Mouse (Mus musculus) c-Kit-positive CD71-negative TER-119-negative erythroid progenitor cells, embryonic 14.5 days (primary cell): ENCODE measurements around the gene Btbd9.
A peak's percentile ranks its signal among the peaks of the same experiment; 100 is the strongest.

Experiments used
- DNase-seq: peaks from one replicate; pipeline ENCODE4 v3.0.0-alpha.2; 2013; ENCODE audit warnings: low read depth

Btbd9 gene

DNA sequence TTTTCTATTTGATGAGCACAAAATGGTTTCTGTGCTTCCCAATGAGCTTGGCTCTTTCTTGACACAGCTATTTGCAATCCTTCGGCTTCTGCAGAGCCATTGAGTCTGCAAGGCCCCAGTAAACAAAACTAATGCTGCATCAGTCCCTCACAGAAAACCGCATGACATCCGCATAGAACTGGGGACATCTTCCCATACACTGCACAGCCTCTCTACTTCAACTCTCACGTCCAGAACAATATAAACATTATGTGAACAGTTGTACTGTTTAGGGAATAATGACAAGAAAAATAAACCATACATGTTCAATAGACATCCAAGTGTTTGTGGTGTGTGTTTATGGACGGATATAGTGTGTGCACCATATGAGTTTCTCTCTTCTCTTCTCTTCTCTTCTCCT lies 127.7 kb downstream of the Btbd9 start:
- no peak for DNase-seq

DNA sequence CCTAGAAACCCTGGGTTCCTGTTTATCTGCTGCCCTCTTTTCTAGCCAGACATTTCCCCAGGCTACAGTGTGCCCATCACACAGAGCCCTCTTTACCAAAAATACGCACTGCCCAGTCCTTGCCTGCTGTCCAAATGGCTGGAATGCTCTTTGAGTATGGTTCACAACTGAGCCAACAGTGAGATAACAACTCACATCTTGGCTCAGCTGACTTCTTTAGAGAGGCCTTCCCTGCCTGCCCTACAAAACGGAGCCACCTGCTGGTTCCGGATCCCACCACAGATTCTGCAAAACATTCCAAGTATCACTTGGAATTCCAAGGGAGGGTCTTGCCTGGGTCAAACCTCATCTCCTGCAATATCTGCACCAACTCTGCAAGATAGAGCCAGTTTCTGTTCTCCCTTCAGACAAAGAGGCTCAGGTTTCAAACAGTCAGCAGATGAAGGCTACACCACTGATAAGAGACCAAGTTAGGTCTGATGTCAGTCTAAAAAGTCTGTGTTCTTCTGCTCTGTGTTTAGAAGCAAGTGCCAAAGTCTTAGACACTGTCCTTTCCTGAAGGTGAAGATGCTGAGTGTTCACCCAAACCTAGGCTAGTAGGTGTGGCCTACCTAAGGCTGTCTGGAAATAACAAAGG lies 130.4 kb downstream of the Btbd9 start:
- DNase-seq = no peak

DNA sequence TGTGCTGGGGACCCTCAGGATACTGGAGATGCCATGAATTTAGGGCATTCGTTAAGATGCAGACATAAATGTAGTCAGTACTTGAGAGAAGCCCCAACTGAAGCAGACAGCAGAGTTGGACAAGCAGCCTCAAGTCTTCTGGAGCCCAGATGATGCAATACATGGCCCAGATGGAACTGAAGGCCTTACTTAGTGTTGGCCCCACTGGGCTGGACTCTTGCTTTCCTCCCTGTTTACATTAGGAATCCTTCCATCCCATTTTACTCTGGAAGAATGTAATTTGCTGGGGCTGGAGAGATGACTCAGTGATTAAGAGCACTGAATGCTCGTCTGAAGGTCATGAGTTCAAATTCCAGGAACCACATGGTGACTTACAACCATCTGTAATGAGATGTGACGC lies 136.6 kb downstream of the Btbd9 start:
- DNase-seq = no peak

DNA sequence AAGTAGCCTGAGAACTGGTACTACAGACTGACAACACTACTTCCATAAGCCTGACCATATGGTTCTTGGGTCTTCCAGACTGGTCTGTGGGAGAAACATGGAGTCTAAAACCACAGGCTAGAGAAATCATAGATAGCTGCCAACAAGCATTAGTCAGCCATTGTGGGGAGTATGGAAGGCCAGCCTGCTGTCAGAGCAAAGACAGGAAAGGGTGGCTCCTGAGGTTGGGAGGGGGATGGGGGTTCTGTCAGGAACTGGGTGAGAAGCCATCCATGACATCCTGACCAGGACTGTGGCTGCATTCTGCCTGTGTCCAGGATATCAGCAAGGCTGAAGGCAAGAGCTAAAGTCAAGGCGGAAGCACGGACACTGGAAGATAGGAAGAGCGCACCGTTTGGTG lies 137.5 kb downstream of the Btbd9 start:
- no peak for DNase-seq

DNA sequence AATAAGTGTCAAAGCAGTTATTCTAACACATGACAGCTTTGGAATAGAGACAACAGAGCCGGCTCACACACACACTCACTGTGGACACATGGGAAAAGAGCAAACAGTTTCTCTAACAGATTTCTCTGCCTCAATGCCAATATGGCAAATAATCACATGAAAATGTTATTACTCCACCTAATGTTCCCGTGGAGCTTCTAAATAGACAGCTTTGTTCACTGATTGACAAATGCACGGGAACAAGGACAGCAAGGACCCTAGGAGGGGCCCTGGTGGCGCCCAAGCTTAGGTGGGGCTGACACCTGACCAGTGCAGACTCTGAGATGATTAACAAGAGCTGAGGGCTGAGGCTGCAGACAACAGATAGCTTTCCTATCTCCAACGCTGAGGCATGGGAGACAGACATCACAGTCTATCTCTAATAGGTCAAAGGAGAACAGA lies 140.2 kb downstream of the Btbd9 start:
- no peak for DNase-seq

DNA sequence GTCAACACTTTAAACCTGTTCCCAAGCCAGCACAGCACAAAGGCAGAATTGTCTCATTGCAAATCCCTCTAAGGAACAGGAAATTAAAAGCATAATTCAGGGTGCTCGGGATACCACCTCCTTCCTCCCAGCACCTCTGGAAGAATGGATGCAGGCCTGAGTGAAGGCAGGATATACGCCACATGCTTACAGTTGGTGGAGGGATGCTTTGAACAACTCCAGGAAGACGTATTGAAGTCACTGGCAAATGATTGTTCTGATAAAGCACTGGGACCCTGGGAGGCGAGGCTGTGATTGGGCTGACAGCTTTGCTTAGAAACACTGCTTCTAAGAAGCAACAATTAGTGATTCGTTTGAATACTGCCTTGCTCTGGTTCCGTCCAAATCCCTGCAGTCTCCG lies 140.8 kb downstream of the Btbd9 start:
- no peak for DNase-seq

DNA sequence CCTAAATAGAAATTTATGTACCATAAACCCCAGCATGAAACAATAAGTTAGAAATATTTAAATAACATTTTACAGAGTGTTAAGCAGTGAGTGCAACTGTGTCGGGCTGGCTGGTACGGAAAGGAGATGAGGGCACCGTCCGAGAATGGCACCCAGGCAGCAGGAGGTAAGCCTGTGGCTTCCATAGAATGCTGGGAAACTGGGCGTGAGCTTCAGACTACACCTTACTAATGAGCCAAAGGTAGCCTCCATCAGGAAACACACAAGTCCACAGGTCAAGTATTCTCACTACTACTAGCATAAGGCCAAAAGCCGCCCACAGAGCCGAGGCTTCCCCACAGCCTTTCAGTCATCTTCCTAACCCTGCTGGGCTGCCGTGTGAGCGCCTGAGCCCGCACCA lies 144.2 kb downstream of the Btbd9 start:
- no peak for DNase-seq

DNA sequence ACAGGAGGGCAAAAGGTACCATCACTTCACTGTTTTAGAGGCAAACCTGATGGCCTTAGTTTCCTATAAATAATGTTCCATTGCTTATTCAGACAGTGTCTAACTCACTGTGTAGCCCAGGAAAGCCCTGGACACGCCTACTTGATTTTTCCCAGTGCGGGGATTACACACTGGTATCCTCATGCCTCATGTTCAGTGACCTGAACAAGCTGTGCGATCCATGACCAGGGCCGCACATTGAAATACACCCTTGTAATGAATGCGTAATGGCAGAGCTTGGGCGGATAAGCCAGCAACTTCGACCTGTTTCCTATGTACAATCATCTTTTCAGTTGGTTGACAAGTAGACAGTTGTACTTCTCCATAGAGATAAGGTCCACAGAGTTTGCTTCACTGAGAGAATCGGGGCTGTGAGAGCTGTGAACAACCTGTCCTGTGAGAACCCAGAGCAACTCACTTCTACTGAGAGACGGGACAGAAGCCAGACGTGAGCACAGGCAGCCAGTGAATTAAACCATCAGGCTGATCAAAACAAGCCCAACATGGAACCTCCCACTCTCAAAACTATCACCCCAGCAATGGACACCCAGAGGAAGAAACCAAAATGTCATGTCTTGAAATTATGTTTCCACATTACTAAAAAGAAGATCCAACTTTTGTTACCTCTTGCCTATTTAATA lies 145.2 kb downstream of the Btbd9 start:
- no peak for DNase-seq

DNA sequence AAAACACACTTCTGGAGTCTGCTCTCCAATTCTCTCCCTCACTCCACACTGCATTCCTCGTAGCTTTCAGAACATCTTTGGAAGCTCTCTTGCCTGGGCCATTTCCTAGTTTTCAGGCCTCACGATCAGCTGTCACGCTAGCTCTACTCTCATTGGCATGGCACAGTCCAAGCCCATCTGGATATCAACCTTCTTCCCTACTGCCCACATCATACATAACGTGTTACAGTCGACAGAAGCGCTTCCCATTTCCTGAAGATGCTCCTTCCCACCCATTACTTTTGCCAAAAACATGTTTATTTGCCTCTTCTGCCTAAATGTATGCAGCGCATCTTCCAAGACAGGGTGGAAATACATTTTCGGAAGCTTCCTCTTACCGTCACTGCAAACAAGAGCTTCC lies 147.6 kb downstream of the Btbd9 start:
- DNase-seq = no peak

DNA sequence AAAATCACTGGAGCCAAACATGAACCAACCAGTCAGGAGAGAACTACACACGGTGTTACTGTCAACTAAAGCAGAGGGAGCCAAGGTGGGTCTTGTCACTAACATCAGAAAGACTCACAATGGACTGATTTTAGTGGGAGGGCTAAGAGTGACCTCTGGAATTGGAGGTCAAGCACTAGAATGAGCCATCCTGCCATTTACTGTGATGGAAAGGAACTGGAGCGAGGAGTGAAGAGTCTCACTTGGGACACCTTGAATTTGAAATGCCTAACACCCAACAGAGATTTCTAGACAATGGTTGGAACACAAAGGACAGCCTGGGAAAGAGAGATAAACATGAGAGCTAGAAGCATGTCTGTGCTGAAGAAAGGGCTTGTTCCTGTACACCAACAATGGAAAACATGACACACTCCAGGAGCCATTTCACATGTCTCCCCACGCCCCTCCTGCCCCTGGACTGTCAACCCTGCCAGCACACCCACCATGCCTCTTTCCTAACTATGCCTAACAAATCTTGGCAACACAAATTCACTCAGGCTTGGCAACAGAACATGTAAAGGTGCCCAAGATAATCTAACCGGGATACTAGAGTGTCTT lies 152.9 kb downstream of the Btbd9 start:
- no peak for DNase-seq

DNA sequence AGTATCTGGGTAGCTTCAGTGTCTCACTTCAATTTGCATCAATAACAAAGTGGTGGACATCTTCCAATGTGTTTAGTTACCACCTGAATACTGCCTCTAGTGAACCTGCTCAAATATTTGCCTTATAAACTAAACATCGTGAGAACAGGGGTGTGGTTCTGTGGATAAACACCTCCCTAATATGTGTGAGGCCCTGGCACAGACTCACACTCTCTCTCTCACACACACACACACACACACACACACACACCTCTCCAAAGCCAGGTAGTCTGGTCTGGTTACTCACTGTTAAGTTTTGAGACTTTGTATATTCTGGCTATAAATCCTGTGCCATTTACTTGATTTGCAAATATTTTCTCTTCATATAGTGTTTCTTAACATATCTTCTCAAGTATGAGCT lies 154.0 kb downstream of the Btbd9 start:
- no peak for DNase-seq

DNA sequence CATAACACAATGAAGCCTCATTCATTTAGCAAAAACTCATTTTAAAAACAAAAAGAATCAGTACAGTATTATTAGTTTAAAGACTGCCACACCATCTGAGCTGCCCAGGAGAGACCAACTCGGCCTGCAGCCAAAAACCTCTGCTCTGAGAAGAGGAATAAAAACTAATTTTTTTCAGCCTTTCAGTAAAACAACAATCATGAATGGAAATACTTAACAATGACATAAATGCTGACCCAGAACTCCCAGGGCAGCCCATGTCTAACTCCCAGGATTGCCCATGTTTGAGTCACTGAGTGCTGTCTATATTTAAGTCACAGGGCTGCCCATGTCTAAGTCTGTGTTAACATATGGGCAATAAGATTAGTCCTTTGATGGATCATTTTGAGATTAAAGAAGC lies 155.0 kb downstream of the Btbd9 start:
- DNase-seq = no peak

DNA sequence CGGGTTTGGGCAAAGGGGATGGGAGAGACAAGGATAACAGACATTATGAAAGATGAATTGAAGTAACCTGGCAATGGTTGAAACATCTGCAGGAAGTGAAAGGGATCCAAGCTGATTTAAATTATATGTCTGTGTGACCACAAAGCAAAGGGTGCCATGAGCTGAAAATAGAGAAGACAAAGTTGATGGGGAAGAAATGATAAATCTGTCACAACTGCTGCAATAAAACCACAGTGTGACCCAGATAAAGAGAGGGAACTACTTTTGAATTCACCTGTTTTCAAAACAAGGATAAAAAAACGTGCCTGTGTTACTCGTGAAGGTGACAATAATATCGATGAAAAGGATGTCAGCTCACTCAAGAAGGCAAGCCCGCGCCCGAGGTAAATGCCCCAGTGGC lies 156.8 kb downstream of the Btbd9 start:
- DNase-seq = no peak

DNA sequence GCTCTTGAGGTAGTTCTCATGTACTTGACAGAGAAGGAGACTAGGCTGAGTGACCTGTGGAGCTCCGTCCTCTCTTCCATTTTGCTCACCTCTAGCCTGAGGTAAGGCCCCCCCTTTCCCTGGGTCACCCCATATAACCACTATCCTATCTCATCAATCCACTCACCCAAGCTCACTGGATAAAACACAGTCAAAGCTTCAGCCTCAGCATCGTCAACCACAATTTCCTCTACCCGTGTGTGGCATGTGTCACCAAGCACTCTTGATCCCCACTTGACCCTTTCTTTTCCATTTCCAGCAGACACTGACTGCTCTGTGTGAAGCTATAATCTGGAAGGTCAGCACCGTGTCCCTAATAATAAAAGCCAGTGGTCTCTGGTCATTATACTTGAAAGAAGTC lies 157.8 kb downstream of the Btbd9 start:
- DNase-seq = no peak

DNA sequence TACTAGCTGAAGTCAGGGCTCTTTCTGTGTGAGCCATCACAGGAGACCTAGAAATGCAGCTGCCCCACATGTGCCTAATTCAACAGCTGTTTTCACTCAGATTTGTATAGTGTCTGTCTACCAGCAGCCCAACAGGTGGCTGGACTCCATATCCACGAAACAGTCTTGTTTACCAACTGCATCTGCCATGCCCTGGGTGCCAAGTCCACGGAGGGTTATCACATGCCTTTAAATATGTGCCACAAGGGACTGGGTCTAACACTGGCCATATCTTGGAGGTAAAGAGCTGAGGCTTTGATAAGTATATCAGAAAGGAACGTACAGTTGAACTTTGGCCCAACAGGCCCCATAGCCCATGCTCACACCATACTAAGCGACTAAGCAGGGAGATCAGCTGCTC lies 159.2 kb downstream of the Btbd9 start:
- no peak for DNase-seq

DNA sequence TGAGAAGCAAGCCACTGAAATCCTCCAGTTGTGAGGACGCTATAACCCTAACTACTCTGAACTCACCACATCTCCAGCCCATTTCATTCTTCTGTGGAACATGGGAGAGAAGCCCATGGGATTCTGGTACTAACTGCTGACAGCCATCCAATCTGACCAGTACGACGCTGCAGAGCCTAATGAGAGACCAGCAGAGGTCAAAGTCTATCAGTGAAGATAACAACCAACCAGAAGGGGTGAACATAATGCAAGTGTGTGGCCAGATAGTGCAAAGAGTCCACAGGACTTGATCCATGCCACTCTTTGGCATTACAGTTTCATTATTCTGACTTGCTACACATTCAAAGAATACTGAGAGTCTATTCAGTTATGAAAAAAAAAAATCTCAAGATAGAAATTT lies 160.6 kb downstream of the Btbd9 start:
- DNase-seq = no peak

DNA sequence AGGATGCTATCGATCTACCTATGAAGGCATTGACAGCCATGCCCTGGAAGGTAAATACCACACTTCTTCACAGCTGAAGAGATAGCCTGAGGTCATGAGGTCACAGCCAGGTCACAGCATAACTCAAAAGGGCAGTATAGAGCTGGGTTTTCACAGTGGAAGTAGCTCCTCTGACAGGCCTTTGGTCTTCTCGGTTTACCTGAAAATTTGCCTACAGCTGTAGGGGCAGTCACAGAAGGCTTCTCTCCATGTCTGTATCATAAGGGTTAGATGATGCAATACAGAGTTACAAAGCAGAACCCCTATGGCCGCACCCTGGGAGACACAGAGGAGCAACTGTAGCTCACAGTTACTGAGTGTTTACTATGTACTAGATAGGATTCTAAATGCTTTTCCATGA lies 163.3 kb downstream of the Btbd9 start:
- no peak for DNase-seq

DNA sequence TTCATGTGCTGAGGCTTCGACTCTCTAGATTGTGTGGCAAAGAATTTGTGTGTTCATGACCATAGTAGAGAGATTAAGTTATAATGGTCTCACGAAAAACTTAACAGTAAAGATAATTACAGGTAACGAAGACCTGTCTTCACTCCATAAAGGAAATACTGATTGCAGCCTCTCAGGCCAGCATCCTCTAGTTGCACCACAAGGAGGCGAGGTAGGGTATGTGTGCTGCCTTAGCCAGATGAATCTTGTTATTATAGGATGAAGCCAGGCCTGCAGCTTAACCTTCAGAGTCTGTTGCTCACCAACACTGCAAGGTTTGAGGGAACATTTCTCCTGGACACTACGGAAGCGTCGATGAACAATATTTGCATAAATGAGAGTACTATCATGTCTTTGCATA lies 170.3 kb downstream of the Btbd9 start:
- DNase-seq = no peak

DNA sequence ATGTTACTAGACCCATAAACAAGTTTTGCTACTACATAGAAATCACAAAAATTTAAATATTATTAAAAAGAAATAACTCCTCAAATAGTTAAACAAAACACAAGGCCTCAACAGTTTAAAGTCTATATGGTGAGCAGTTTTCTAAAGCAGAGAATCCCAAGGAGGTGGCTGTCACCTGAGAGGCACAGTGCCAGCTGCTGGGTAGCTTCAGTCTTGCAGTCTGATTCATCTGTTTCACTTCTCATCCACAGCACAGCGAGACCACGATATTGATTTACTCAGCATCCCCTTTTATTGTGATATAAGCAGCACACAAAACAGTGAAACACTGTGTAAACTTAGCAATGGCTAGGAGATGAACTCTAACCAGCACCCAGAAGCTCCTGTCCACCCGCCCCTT lies 173.4 kb downstream of the Btbd9 start:
- DNase-seq = no peak

DNA sequence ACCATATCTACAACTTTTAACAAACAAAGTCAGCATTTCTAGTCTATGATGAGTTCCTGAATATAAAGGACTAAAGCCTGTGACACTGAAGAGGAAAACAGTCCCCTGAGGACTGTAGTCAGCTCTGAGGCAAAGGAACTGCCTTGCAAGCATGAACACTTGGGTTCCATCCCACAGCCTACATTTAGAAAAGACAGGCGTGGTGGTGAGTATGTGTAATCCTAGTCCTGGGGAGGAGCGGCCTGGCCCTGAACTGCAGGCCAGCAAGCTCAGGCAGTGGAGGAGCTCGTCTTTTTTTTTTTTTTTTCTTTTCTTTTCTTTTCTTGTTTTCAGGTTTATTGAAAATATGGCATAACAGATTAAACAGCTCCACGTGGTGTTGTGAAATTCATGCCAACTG lies 181.0 kb downstream of the Btbd9 start:
- DNase-seq = no peak

DNA sequence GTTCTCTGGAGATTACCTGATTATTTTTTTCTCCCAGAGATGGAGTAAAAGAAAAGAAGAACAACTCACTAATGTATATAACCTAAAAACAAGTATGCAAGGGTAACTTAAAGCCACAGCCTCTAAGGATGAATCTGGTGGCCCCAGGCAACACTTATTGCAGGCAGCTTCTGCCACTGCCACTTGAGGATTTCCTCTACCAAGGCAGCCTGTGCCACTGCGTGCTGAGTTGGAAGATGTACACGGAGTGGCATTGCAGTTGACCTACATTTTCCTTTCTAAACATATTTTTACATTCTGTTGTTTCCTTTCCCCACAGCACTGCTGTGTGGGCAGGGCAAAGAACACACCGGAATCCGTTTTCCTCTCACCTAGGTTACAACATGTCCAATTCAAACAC lies 184.3 kb downstream of the Btbd9 start:
- DNase-seq = no peak

DNA sequence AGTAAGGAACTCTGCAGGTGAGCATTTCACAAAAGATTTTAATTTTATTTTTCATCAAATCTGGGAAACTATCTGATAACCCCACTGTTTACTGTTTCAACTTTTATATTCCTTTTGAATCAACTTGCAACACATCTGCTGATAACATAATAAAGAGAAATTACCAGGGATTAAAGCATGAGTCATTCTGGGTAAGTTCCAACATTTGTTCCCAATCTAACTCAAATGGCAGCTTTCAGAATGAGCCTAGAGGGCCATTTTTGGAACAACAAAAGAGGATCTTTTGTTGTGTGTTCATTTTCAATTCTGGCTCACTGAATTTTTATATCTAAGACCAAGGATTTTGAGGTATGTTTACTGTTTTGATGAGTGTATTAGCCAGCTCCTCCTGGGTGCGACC lies 185.1 kb downstream of the Btbd9 start:
- no peak for DNase-seq

DNA sequence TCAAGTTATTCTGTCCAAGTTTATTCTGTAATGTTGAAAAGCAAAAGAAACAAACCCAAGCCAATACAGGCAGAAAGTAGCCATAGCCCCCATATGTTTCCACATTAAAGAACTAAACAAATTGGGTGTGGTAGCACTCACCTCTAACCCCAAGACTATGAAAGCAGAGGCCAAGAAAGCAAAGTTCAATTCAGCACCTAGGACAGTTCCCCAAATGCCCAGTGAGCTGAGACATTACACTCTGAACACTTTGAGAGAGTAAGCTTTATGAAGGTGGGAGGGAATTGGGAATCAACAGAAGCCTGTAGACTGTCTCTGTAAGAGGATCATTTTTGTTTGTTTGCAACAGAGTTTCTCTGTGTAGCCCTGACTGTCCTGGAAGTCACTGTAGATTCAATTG lies 186.6 kb downstream of the Btbd9 start:
- peak; percentile 50 for DNase-seq

DNA sequence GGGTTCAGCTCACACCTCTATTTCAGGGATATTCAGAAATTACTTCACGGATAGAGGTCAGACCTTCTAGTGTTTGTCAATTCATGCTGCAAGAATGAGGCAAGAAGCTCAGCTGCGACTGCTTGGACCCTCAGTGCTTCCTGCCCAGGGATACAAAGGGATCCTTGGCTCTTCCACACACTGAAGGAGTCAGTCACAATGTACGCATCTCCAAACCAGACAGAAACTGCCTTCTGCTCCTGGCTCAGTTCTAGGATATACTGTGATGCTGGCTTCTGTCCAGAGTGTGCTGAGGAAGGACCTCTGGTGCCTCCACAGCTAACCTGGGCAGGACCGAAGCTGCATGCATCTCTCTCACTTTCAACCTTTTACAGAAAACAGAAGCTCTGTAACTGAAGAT lies 187.5 kb downstream of the Btbd9 start:
- DNase-seq = no peak
